Mouse (Mus musculus): Measurements from ENCODE around the gene Ackr3. TPM values are rescaled to one million over a fixed set of nuclear protein-coding genes. Genes with fewer than 3 reads are reported as not detected.

Gene Ackr3
- polyA plus RNA-seq, 1 experiment from 2014 or later, result 27.4 TPM

- ATAC-seq (ENCODE audit: low read depth), result no peak
- Histone ChIP-seq H3K36me3 (ENCODE audit: control insufficient read depth, insufficient read depth, low read length) (no peaks in the 10 kb centered on the region), H3K27ac (ENCODE audit: low read length) (no peak overlapping the region), H3K9me3 (ENCODE audit: control insufficient read depth, low read length) (no peaks in the 10 kb centered on the region), H3K27me3 (ENCODE audit: control insufficient read depth, insufficient read depth, low read depth, low read length) (peaks cover 11% of the 10 kb centered on the region), H3K9ac (ENCODE audit: low read length) (no peak overlapping the region), H3K4me1 (replicated peaks; ENCODE audit: control insufficient read depth, insufficient read depth, low read length) (peaks cover 14% of the 10 kb centered on the region), H3K4me3 (ENCODE audit: low read length) (no peak overlapping the region), H3K4me2 (ENCODE audit: low read depth, low read length) (no peak overlapping the region)
- 47% methylated on average over 2 of the region's 2 CpGs for WGBS
Observed at GRCm38 (mm10) chr1:90201655-90202054, 2.1 kb upstream of the Ackr3 start.

GRCm38 (mm10) chr1:90202207-90202978, 1.4 kb upstream of the Ackr3 start:
- H3K27me3 ChIP-seq (ENCODE audit: control insufficient read depth, insufficient read depth, low read depth, low read length), result peaks cover 11% of the 10 kb centered on the region
- no peak overlapping the region for H3K27ac ChIP-seq (ENCODE audit: low read length)
- H3K9me3 ChIP-seq (ENCODE audit: control insufficient read depth, low read length), result no peaks in the 10 kb centered on the region
- peak overlapping the region; percentile 26 for H3K4me2 ChIP-seq (ENCODE audit: low read depth, low read length)
- peaks cover 14% of the 10 kb centered on the region for H3K4me1 ChIP-seq (replicated peaks; ENCODE audit: control insufficient read depth, insufficient read depth, low read length)
- H3K4me3 ChIP-seq (ENCODE audit: low read length), result no peak overlapping the region
- WGBS, result 20% methylated on average over 23 of the region's 23 CpGs
- peak; percentile 29 for ATAC-seq (ENCODE audit: low read depth)
- no peaks in the 10 kb centered on the region for H3K36me3 ChIP-seq (ENCODE audit: control insufficient read depth, insufficient read depth, low read length)
- H3K9ac ChIP-seq (ENCODE audit: low read length), result no peak overlapping the region; the same call in 1 of the 2 replicates

- Histone ChIP-seq H3K36me3 (ENCODE audit: control insufficient read depth, insufficient read depth, low read length) (no peaks in the 10 kb centered on the region), H3K27ac (ENCODE audit: low read length) (no peak overlapping the region), H3K4me3 (ENCODE audit: low read length) (peak overlapping the region; percentile 57), H3K9me3 (ENCODE audit: control insufficient read depth, low read length) (no peaks in the 10 kb centered on the region), H3K27me3 (ENCODE audit: control insufficient read depth, insufficient read depth, low read depth, low read length) (peaks cover 11% of the 10 kb centered on the region), H3K9ac (ENCODE audit: low read length) (no peak overlapping the region), H3K4me1 (replicated peaks; ENCODE audit: control insufficient read depth, insufficient read depth, low read length) (peaks cover 14% of the 10 kb centered on the region), H3K4me2 (ENCODE audit: low read depth, low read length) (peak overlapping the region; percentile 39)
- WGBS, result 11% methylated on average over 11 of the region's 11 CpGs
- ATAC-seq (ENCODE audit: low read depth), result no peak
Observed at GRCm38 (mm10) chr1:90203341-90203740, 439 bp upstream of the Ackr3 start.

GRCm38 (mm10) chr1:90204821-90205220, 1.0 kb downstream of the Ackr3 start:
- WGBS, result 18% methylated on average over 1 of the region's 1 CpGs
- Histone ChIP-seq H3K4me1 (replicated peaks; ENCODE audit: control insufficient read depth, insufficient read depth, low read length) (peaks cover 15% of the 10 kb centered on the region), H3K36me3 (ENCODE audit: control insufficient read depth, insufficient read depth, low read length) (no peaks in the 10 kb centered on the region), H3K27me3 (ENCODE audit: control insufficient read depth, insufficient read depth, low read depth, low read length) (peaks cover 11% of the 10 kb centered on the region), H3K9me3 (ENCODE audit: control insufficient read depth, low read length) (no peaks in the 10 kb centered on the region), H3K4me2 (ENCODE audit: low read depth, low read length) (peak overlapping the region; percentile 57), H3K4me3 (ENCODE audit: low read length) (peak overlapping the region; percentile 57), H3K9ac (ENCODE audit: low read length) (peak overlapping the region; percentile 20), H3K27ac (ENCODE audit: low read length) (no peak overlapping the region)
- ATAC-seq (ENCODE audit: low read depth), result no peak

- peak overlapping the region; percentile 20 for H3K9ac ChIP-seq (ENCODE audit: low read length)
- peaks cover 11% of the 10 kb centered on the region for H3K27me3 ChIP-seq (ENCODE audit: control insufficient read depth, insufficient read depth, low read depth, low read length)
- ATAC-seq (ENCODE audit: low read depth), result no peak
- 3% methylated on average over 6 of the region's 6 CpGs for WGBS
- no peaks in the 10 kb centered on the region for H3K9me3 ChIP-seq (ENCODE audit: control insufficient read depth, low read length)
- H3K36me3 ChIP-seq (ENCODE audit: control insufficient read depth, insufficient read depth, low read length), result no peaks in the 10 kb centered on the region
- H3K4me3 ChIP-seq (ENCODE audit: low read length), result peak overlapping the region; percentile 57
- H3K4me2 ChIP-seq (ENCODE audit: low read depth, low read length), result peak overlapping the region; percentile 57
- H3K4me1 ChIP-seq (replicated peaks; ENCODE audit: control insufficient read depth, insufficient read depth, low read length), result peaks cover 15% of the 10 kb centered on the region
- no peak overlapping the region for H3K27ac ChIP-seq (ENCODE audit: low read length)
Observed at GRCm38 (mm10) chr1:90205223-90205622, 1.4 kb downstream of the Ackr3 start.

- Histone ChIP-seq H3K4me3 (ENCODE audit: low read length) (peak overlapping the region; percentile 57), H3K27ac (ENCODE audit: low read length) (no peak overlapping the region), H3K9ac (ENCODE audit: low read length) (peak overlapping the region; percentile 22; the same call in 1 of the 2 replicates), H3K4me2 (ENCODE audit: low read depth, low read length) (peak overlapping the region; percentile 44), H3K4me1 (replicated peaks; ENCODE audit: control insufficient read depth, insufficient read depth, low read length) (peaks cover 15% of the 10 kb centered on the region), H3K9me3 (ENCODE audit: control insufficient read depth, low read length) (no peaks in the 10 kb centered on the region), H3K36me3 (ENCODE audit: control insufficient read depth, insufficient read depth, low read length) (no peaks in the 10 kb centered on the region), H3K27me3 (ENCODE audit: control insufficient read depth, insufficient read depth, low read depth, low read length) (peaks cover 11% of the 10 kb centered on the region)
- WGBS, result 56% methylated on average over 3 of the region's 3 CpGs
- no peak for ATAC-seq (ENCODE audit: low read depth)
Observed at GRCm38 (mm10) chr1:90206684-90207083, 2.9 kb downstream of the Ackr3 start.

GRCm38 (mm10) chr1:90207279-90207678, 3.5 kb downstream of the Ackr3 start:
- Histone ChIP-seq H3K9ac (ENCODE audit: low read length) (peak overlapping the region; percentile 38; the same call in 1 of the 2 replicates), H3K4me3 (ENCODE audit: low read length) (peak overlapping the region; percentile 57), H3K27me3 (ENCODE audit: control insufficient read depth, insufficient read depth, low read depth, low read length) (peaks cover 11% of the 10 kb centered on the region), H3K4me1 (replicated peaks; ENCODE audit: control insufficient read depth, insufficient read depth, low read length) (peaks cover 14% of the 10 kb centered on the region), H3K27ac (ENCODE audit: low read length) (no peak overlapping the region), H3K9me3 (ENCODE audit: control insufficient read depth, low read length) (no peaks in the 10 kb centered on the region), H3K36me3 (ENCODE audit: control insufficient read depth, insufficient read depth, low read length) (no peaks in the 10 kb centered on the region), H3K4me2 (ENCODE audit: low read depth, low read length) (peak overlapping the region; percentile 44)
- ATAC-seq (ENCODE audit: low read depth), result no peak
- WGBS, result 46% methylated on average over 6 of the region's 6 CpGs

- 65% methylated on average over 6 of the region's 6 CpGs for WGBS
- ATAC-seq (ENCODE audit: low read depth), result no peak
- no peak overlapping the region for H3K27ac ChIP-seq (ENCODE audit: low read length)
- peaks cover 10% of the 10 kb centered on the region for H3K4me1 ChIP-seq (replicated peaks; ENCODE audit: control insufficient read depth, insufficient read depth, low read length)
- H3K27me3 ChIP-seq (ENCODE audit: control insufficient read depth, insufficient read depth, low read depth, low read length), result peaks cover 7% of the 10 kb centered on the region
- no peaks in the 10 kb centered on the region for H3K36me3 ChIP-seq (ENCODE audit: control insufficient read depth, insufficient read depth, low read length)
- H3K9ac ChIP-seq (ENCODE audit: low read length), result peak overlapping the region; percentile 12; the same call in 1 of the 2 replicates
- peak overlapping the region; percentile 57 for H3K4me3 ChIP-seq (ENCODE audit: low read length)
- H3K4me2 ChIP-seq (ENCODE audit: low read depth, low read length), result peak overlapping the region; percentile 44
- no peaks in the 10 kb centered on the region for H3K9me3 ChIP-seq (ENCODE audit: control insufficient read depth, low read length)
Observed at GRCm38 (mm10) chr1:90207739-90208502, 4.1 kb downstream of the Ackr3 start.

- H3K4me3 ChIP-seq (ENCODE audit: low read length), result no peak overlapping the region
- 64% methylated on average over 9 of the region's 9 CpGs for WGBS
- no peak overlapping the region for H3K27ac ChIP-seq (ENCODE audit: low read length)
- peaks cover 10% of the 10 kb centered on the region for H3K4me1 ChIP-seq (replicated peaks; ENCODE audit: control insufficient read depth, insufficient read depth, low read length)
- ATAC-seq (ENCODE audit: low read depth), result no peak
- no peaks in the 10 kb centered on the region for H3K9me3 ChIP-seq (ENCODE audit: control insufficient read depth, low read length)
- H3K36me3 ChIP-seq (ENCODE audit: control insufficient read depth, insufficient read depth, low read length), result no peaks in the 10 kb centered on the region
- 0 out of 2 replicates have a peak overlapping the region, but pooled peaks have one; percentile 18 for H3K9ac ChIP-seq (ENCODE audit: low read length)
- H3K27me3 ChIP-seq (ENCODE audit: control insufficient read depth, insufficient read depth, low read depth, low read length), result peaks cover 4% of the 10 kb centered on the region; the same call in 1 of the 2 replicates
- H3K4me2 ChIP-seq (ENCODE audit: low read depth, low read length), result peak overlapping the region; percentile 44
Observed at GRCm38 (mm10) chr1:90208503-90208860, 4.7 kb downstream of the Ackr3 start.

Data from lung, embryonic 16.5 days (tissue).